Mouse (Mus musculus) gastrocnemius, adult 2 months (tissue): ENCODE measurements around the gene Zbp1. TPM values are rescaled to one million over a fixed set of nuclear protein-coding genes. Genes with fewer than 3 reads are reported as not detected.
A peak's percentile ranks its signal among the peaks of the same experiment; 100 is the strongest.

Experiments
- DNase-seq: peaks from one replicate; pipeline ENCODE4 v3.0.0; 2022
- H3K27ac ChIP-seq: fragments of 200-600 bp; 2 replicates; pipeline ENCODE4 v1.8.1; 2022; ENCODE audit warnings: mild to moderate bottlenecking
- H3K4me3 ChIP-seq: fragments of 200-600 bp; 2 replicates; pipeline ENCODE4 v1.8.1; 2022; ENCODE audit warnings: mild to moderate bottlenecking, moderate library complexity
- CTCF ChIP-seq: fragments of 200-600 bp; IDR thresholded peaks from 2 replicates; pipeline ENCODE4 v1.8.1; 2022; ENCODE audit warnings: antibody characterized with exemption, mild to moderate bottlenecking, moderate library complexity
- intact Hi-C: fragments of 180-260 bp; cut with DNase I; formaldehyde crosslinking; loops from one replicate; pipeline ENCODE4 v1.15.1; 2025
- total RNA-seq, 2 experiments: library from RNA; stranded (reverse); gene quantifications; 2 replicates each; pipeline ENCODE4 v1.2.3; 2021

Gene Zbp1
- total RNA-seq, 2 experiments from 2014 or later, result not detected

DNA sequence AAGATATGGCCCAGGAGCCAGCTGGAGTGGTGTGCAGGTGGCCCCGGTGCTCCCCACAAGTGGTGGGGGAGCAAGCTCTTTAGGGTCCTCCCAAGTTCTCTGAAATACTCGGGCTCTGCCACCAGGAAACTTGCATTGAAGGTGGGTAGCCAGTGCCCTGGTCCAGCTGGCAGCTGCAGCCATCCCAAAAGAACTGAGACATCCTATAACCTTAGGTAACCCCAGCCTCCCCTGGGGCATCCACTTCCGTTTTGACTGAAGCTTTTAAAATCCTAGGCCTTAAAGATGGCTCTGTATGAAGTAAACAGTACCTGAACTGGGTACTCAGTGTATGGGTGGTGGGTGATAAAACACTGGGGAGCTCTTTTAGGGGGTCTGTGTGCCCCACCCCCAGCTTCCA lies 4.8 kb upstream of the Zbp1 start:
- intact Hi-C loops, result no loop called here
- no peak for TF ChIP-seq CTCF
- no peak for DNase-seq

DNA sequence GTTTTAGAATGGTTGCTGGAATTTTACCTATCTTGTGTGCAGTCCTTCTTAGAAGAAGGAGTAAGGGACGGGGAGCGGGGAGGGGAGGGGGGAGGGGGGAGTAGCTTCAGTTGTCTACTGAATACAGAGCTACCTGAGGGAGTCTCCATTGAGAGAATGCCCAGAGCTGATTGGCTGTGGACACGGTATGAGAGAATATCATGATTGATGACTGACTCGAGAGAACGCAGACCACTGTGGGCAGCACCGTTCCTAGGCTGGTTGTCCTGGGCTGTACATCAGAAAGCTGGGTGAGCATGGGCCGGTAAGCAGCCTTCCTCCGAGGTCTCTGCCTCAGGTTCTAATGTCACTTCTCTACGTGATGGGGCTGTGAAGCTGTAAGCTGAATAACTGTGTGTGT lies 2.0 kb upstream of the Zbp1 start:
- H3K4me3 ChIP-seq, result no peak overlapping the region
- intact Hi-C loops, result no loop called here
- no peak overlapping the region for H3K27ac ChIP-seq
- no peak for DNase-seq
- no peak for TF ChIP-seq CTCF

More for the DNA sequence above, 4.8 kb upstream of the Zbp1 start:
- Histone ChIP-seq H3K4me3 (no peak overlapping the region), H3K27ac (no peak overlapping the region; the same call in 1 of the 2 replicates)

- Histone ChIP-seq H3K27ac (peak overlapping the region; percentile 70), H3K4me3 (peak overlapping the region; percentile 43)
- peak; percentile 80 for TF ChIP-seq CTCF
- intact Hi-C loops, result no loop called here
- peak; percentile 50 for DNase-seq
Observed at GRCm38 (mm10) chr2:173219256-173219954, 682 bp upstream of the Zbp1 start.

GRCm38 (mm10) chr2:173217763-173218258 lies 912 bp downstream of the Zbp1 start:
- intact Hi-C loops, result no loop called here
- DNase-seq, result no peak

DNA sequence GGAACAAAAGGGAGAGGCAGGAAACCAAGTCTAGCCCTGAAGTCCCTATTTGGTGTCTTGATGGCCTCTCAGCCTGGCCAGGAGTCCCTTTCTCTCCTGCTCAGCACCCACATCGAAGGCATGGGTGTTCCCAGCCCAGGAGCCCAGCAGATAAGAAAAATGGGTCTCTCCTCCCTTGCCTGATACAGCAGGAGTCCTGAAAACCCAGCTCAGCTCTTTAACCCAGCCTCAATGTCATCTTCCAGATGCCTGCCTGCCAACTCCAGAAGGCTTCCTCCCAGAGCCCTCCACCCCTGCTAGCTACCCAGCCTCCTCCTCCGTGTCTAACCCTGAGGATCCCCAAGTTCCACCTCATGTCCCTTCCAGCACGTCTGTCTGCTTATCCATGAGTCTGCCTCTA lies 1.5 kb downstream of the Zbp1 start:
- intact Hi-C loops, result no loop called here
- no peak overlapping the region for H3K4me3 ChIP-seq
- no peak overlapping the region for H3K27ac ChIP-seq
- no peak for DNase-seq
- TF ChIP-seq CTCF, result no peak

More at GRCm38 (mm10) chr2:173217763-173218258, 912 bp downstream of the Zbp1 start:
- H3K4me3 ChIP-seq, result no peak overlapping the region
- H3K27ac ChIP-seq, result no peak overlapping the region
- TF ChIP-seq CTCF, result no peak

- no peak overlapping the region for H3K27ac ChIP-seq
- TF ChIP-seq CTCF, result no peak
- no peak for DNase-seq
- H3K4me3 ChIP-seq, result no peak overlapping the region
- intact Hi-C loops, result no loop called here
Observed at GRCm38 (mm10) chr2:173216840-173217239, 1.9 kb downstream of the Zbp1 start.

- no peak overlapping the region for H3K4me3 ChIP-seq
- H3K27ac ChIP-seq, result no peak overlapping the region
- no peak for DNase-seq
- TF ChIP-seq CTCF, result no peak
- intact Hi-C loops, result no loop called here
Observed at GRCm38 (mm10) chr2:173212227-173212626, 6.5 kb downstream of the Zbp1 start.

DNA sequence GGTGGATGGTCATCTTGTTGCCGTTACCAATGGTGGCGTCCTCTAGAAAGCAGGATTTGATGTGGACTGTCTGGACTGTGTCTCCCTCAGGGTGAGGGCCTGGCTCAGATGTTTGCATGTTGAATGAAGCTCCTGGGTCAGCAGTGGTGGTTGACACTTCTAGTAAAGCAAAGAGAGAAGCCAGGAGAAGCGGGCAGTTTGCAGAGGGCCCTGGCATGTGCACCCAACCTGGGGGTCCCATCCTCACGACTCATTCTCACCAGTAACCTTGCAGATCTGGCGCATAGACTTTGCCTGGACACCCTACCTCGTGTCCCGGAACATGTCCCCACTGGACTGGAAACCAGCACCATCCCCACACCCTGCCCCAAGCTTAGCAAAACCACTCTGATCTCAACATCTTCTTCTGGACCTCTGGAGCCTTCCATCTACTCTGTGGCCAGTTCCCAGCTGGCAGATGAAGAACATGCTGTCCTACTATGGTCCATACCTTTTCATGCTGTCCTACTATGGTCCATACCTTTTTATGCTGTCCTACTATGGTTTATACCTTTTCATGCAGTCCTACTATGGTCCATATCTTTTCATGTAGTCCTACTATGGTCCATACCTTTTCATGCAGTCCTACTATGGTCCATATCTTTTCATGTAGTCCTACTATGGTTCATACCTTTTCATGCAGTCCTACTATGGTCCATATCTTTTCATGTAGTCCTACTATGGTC lies 9.5 kb downstream of the Zbp1 start:
- no peak overlapping the region for H3K4me3 ChIP-seq
- no peak for TF ChIP-seq CTCF
- intact Hi-C loops, result no loop called here
- DNase-seq, result no peak
- H3K27ac ChIP-seq, result no peak overlapping the region

GRCm38 (mm10) chr2:173207051-173207450 lies 11.7 kb downstream of the Zbp1 start:
- no peak for DNase-seq
- TF ChIP-seq CTCF, result no peak
- H3K4me3 ChIP-seq, result no peak overlapping the region
- intact Hi-C loops, result no loop called here
- no peak overlapping the region for H3K27ac ChIP-seq

- intact Hi-C loops, result no loop called here
- H3K4me3 ChIP-seq, result no peak overlapping the region
- TF ChIP-seq CTCF, result no peak
Observed at GRCm38 (mm10) chr2:173205563-173206099, 13.1 kb downstream of the Zbp1 start.

DNA sequence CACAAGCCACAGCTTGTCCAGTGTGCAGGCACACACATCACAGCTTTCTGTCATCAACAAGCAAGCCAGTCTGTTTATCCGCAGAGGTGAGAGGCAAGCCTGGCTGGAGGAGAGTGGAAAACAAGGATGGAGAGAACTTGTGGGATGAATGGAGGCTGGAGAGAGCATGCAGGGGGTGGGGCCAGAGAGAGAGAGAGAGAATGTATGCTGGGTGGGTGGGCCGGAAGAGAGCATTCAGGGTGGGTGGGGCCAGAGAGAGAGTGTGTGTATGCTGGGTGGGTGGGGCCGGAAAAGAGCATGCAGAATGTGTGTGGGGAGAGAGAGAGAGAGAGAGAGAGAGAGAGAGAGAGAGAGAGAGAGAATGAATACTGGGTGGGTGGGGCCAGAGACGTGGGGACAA lies 14.1 kb downstream of the Zbp1 start:
- TF ChIP-seq CTCF, result no peak
- H3K4me3 ChIP-seq, result no peak overlapping the region
- DNase-seq, result no peak
- intact Hi-C loops, result no loop called here
- no peak overlapping the region for H3K27ac ChIP-seq

More at GRCm38 (mm10) chr2:173205563-173206099, 13.1 kb downstream of the Zbp1 start:
- no peak for DNase-seq
- H3K27ac ChIP-seq, result no peak overlapping the region

- intact Hi-C loops, result no loop called here
- no peak for DNase-seq
- no peak for TF ChIP-seq CTCF
- Histone ChIP-seq H3K4me3 (no peak overlapping the region), H3K27ac (no peak overlapping the region)
Observed at GRCm38 (mm10) chr2:173203726-173204125, 15.0 kb downstream of the Zbp1 start.
